Mouse (Mus musculus): Measurements from ENCODE around the gene Rdh8. TPM values are rescaled to one million over a fixed set of nuclear protein-coding genes. Genes with fewer than 3 reads are reported as not detected.

Rdh8 gene
- total RNA-seq (2021), result not detected
- long read RNA-seq, experiment 1, result 0 reads
- long read RNA-seq, experiment 2, result 0 reads

GRCm38 (mm10) chr9:20818236-20818635, at the start of gene Rdh8:
Gene Rdh8, plus strand, starts transcription at chr9:20818503.
- intact Hi-C loops (cut with DNase I), result no loop called here

GRCm38 (mm10) chr9:20781286-20781685, 37.0 kb upstream of the Rdh8 start:
- DNase-seq, result no peak
- intact Hi-C loops (cut with DNase I), result no loop called here

More at GRCm38 (mm10) chr9:20818236-20818635, at the start of gene Rdh8:
- no peak for DNase-seq

GRCm38 (mm10) chr9:20785055-20785454, 33.2 kb upstream of the Rdh8 start:
- intact Hi-C loops (cut with DNase I), result no loop called here
- no peak for DNase-seq

- intact Hi-C loops (cut with DNase I), result no loop called here
- DNase-seq, result no peak
Measured at GRCm38 (mm10) chr9:20787992-20788391, 30.3 kb upstream of the Rdh8 start.

- intact Hi-C loops (cut with DNase I), result no loop called here
- no peak for DNase-seq
Measured at GRCm38 (mm10) chr9:20789651-20790050, 28.7 kb upstream of the Rdh8 start.

GRCm38 (mm10) chr9:20790345-20790744, 28.0 kb upstream of the Rdh8 start:
- intact Hi-C loops (cut with DNase I), result no loop called here

GRCm38 (mm10) chr9:20794108-20794806, 24.0 kb upstream of the Rdh8 start:
- intact Hi-C loops (cut with DNase I), result no loop called here
- peak; percentile 53 to 55 for DNase-seq

More at GRCm38 (mm10) chr9:20790345-20790744, 28.0 kb upstream of the Rdh8 start:
- DNase-seq, result no peak

- intact Hi-C loops (cut with DNase I), result no loop called here
- peak; percentile 71 to 77 for DNase-seq
Measured at GRCm38 (mm10) chr9:20804266-20805158, 13.8 kb upstream of the Rdh8 start.

GRCm38 (mm10) chr9:20805159-20805495, 13.2 kb upstream of the Rdh8 start:
- intact Hi-C loops (cut with DNase I), result no loop called here
- DNase-seq, result peak; percentile 61 to 68

- intact Hi-C loops (cut with DNase I), result no loop called here
- DNase-seq, result no peak
Measured at GRCm38 (mm10) chr9:20805706-20806105, 12.6 kb upstream of the Rdh8 start.

GRCm38 (mm10) chr9:20810271-20810670, 8.0 kb upstream of the Rdh8 start:
- intact Hi-C loops (cut with DNase I), result no loop called here
- peak; percentile 40 to 53 for DNase-seq

- no peak for DNase-seq
- intact Hi-C loops (cut with DNase I), result no loop called here
Measured at GRCm38 (mm10) chr9:20810773-20811172, 7.5 kb upstream of the Rdh8 start.

GRCm38 (mm10) chr9:20812537-20813271, 5.6 kb upstream of the Rdh8 start:
- DNase-seq, result peak; percentile 68 to 72
- intact Hi-C loops (cut with DNase I), result no loop called here

- intact Hi-C loops (cut with DNase I), result no loop called here
- peak; percentile 79 to 80 for DNase-seq
Measured at GRCm38 (mm10) chr9:20814521-20815272, 3.6 kb upstream of the Rdh8 start, which contains the start of gene Col5a3. Gene Col5a3, minus strand, starts transcription at chr9:20815067.

GRCm38 (mm10) chr9:20820001-20820400, 1.7 kb downstream of the Rdh8 start:
- no peak for DNase-seq
- intact Hi-C loops (cut with DNase I), result no loop called here

GRCm38 (mm10) chr9:20822821-20823220, 4.5 kb downstream of the Rdh8 start:
- intact Hi-C loops (cut with DNase I), result no loop called here
- no peak for DNase-seq

- peak; percentile 32 to 45 for DNase-seq
- intact Hi-C loops (cut with DNase I), result no loop called here
Measured at GRCm38 (mm10) chr9:20825781-20826180, 7.5 kb downstream of the Rdh8 start.

GRCm38 (mm10) chr9:20828127-20828526, 9.8 kb downstream of the Rdh8 start:
- intact Hi-C loops (cut with DNase I), result no loop called here
- no peak for DNase-seq

- intact Hi-C loops (cut with DNase I), result loop anchor here (1.0 to 10.0 kb wide), 3 partner anchors 91 to 366 kb away; partner anchors contain the start of gene Zfp26
- DNase-seq, result peak; percentile 98 to 99
Measured at GRCm38 (mm10) chr9:20830901-20831643, 12.8 kb downstream of the Rdh8 start.
